Mouse (Mus musculus) limb, embryonic 15.5 days (tissue): ENCODE data around the gene Aifm3. TPM values are rescaled to one million over a fixed set of nuclear protein-coding genes. Genes with fewer than 3 reads are reported as not detected.
"Not testable (repeated sequence)": the region's sequence is repeated elsewhere in the genome, so short reads cannot be mapped to it uniquely, and the experiment has no call there.

Experiments used
- ATAC-seq: fragments of 200-750 bp; cut with Nextera tagmentation; 2 replicates; pipeline ENCODE4 v1.8.0; 2017; ENCODE audit warnings: low read depth, moderate TSS enrichment; ENCODE audit not compliant: insufficient number of reproducible peaks, low FRiP score, low TSS enrichment
- H3K27ac ChIP-seq: fragments of 300-500 bp; sonication (generic); 2 replicates; pipeline ENCODE4 v1.5.1; 2015; ENCODE audit warnings: moderate library complexity, mild to moderate bottlenecking, inconsistent platforms
- H3K27me3 ChIP-seq: fragments of 300-500 bp; sonication (generic); 2 replicates; pipeline ENCODE4 v1.6.1; 2015; ENCODE audit warnings: inconsistent platforms
- H3K36me3 ChIP-seq: fragments of 300-500 bp; sonication (generic); 2 replicates; pipeline ENCODE4 v1.6.1; 2015; ENCODE audit warnings: inconsistent platforms
- H3K4me1 ChIP-seq: fragments of 300-500 bp; sonication (generic); 2 replicates; pipeline ENCODE4 v1.6.1; 2015; ENCODE audit warnings: inconsistent platforms
- H3K4me2 ChIP-seq: fragments of 300-500 bp; sonication (generic); 2 replicates; pipeline ENCODE4 v1.6.1; 2015; ENCODE audit warnings: mild to moderate bottlenecking, inconsistent platforms
- H3K4me3 ChIP-seq: fragments of 300-500 bp; sonication (generic); 2 replicates; pipeline ENCODE4 v1.5.1; 2015; ENCODE audit warnings: mild to moderate bottlenecking, inconsistent platforms
- H3K9ac ChIP-seq: fragments of 300-500 bp; sonication (generic); 2 replicates; pipeline ENCODE4 v1.6.1; 2015; ENCODE audit warnings: inconsistent platforms
- H3K9me3 ChIP-seq: fragments of 300-500 bp; sonication (generic); 2 replicates; pipeline ENCODE4 v1.6.1; 2016; ENCODE audit warnings: inconsistent platforms
- WGBS: fragments of 180-500 bp; shearing (Covaris S2); methylation state at CpG from one replicate; pipeline ENCODE4 v1.1.7; 2015; 5-methylcytosine and 5-hydroxymethylcytosine counted together
- polyA plus RNA-seq: library from polyadenylated mRNA; unstranded; fragments of >200 nt; fragmentation: Nextera tagmentation; extraction: Ambion mirVana; gene quantifications from 2 replicates; pipeline ENCODE4 v1.2.1, GENCODE M21; 2015

Aifm3 gene
- polyA plus RNA-seq, 1 experiment from 2014 or later = 0.36 TPM

- peak within 1 kb of the TSS; percentile 98 for H3K27ac ChIP-seq
- peak within 1 kb of the TSS; percentile 72 for H3K4me3 ChIP-seq
- H3K9ac ChIP-seq = peak within 1 kb of the TSS; percentile 77
- H3K27me3 ChIP-seq = no peaks in the 10 kb centered on the region
- H3K4me2 ChIP-seq = peak within 1 kb of the TSS; percentile 74
- under 1% methylated on average over 67 of the region's 67 CpGs for WGBS
- peak; percentile 96 for ATAC-seq
- no peaks in the 10 kb centered on the region for H3K9me3 ChIP-seq
- peaks cover 18% of the 10 kb centered on the region for H3K4me1 ChIP-seq
- peaks cover 36% of the 10 kb centered on the region for H3K36me3 ChIP-seq
These were observed 41.4 kb downstream of the Aifm3 start, which contains the start of gene Thap7 for GRCm38 (mm10) chr16:17530640-17531288. Gene Thap7, minus strand, starts transcription at chr16:17531136.

- Histone ChIP-seq H3K4me1 (peaks cover 18% of the 10 kb centered on the region), H3K27me3 (no peaks in the 10 kb centered on the region), H3K36me3 (peaks cover 20% of the 10 kb centered on the region), H3K4me2 (no peak overlapping the region), H3K9me3 (no peaks in the 10 kb centered on the region), H3K9ac (no peak overlapping the region), H3K4me3 (no peak overlapping the region), H3K27ac (no peak overlapping the region)
- no peak for ATAC-seq
- 55% methylated on average over 4 of the region's 4 CpGs for WGBS
These were observed 42.9 kb downstream of the Aifm3 start for GRCm38 (mm10) chr16:17532271-17532670.

- Histone ChIP-seq H3K27ac (no peak overlapping the region), H3K4me3 (no peak overlapping the region), H3K9ac (no peak overlapping the region), H3K36me3 (peaks cover 15% of the 10 kb centered on the region), H3K4me2 (no peak overlapping the region), H3K27me3 (no peaks in the 10 kb centered on the region), H3K9me3 (no peaks in the 10 kb centered on the region), H3K4me1 (peaks cover 18% of the 10 kb centered on the region)
- whole genome bisulfite sequencing = 72% methylated on average over 14 of the region's 14 CpGs
- ATAC-seq = no peak
These were observed 43.4 kb downstream of the Aifm3 start for GRCm38 (mm10) chr16:17532676-17533329.

GRCm38 (mm10) chr16:17536584-17536983 is 47.2 kb downstream of the Aifm3 start:
- H3K9ac ChIP-seq = no peak overlapping the region
- no peaks in the 10 kb centered on the region for H3K36me3 ChIP-seq
- ATAC-seq = no peak
- 92% methylated on average over 3 of the region's 3 CpGs for WGBS
- no peak overlapping the region for H3K27ac ChIP-seq
- H3K27me3 ChIP-seq = peaks cover 5% of the 10 kb centered on the region; the same call in 1 of the 2 replicates
- H3K4me2 ChIP-seq = no peak overlapping the region
- H3K4me1 ChIP-seq = peaks cover 4% of the 10 kb centered on the region
- no peaks in the 10 kb centered on the region for H3K9me3 ChIP-seq
- no peak overlapping the region for H3K4me3 ChIP-seq

GRCm38 (mm10) chr16:17542632-17543031 is 53.2 kb downstream of the Aifm3 start:
- Histone ChIP-seq H3K4me2 (no peak overlapping the region), H3K9me3 (no peaks in the 10 kb centered on the region), H3K4me1 (no peaks in the 10 kb centered on the region), H3K27me3 (peaks cover 5% of the 10 kb centered on the region; the same call in 1 of the 2 replicates), H3K36me3 (no peaks in the 10 kb centered on the region), H3K9ac (no peak overlapping the region), H3K4me3 (no peak overlapping the region), H3K27ac (no peak overlapping the region)
- ATAC-seq = no peak
- WGBS = 59% methylated on average over 2 of the region's 2 CpGs

GRCm38 (mm10) chr16:17552837-17553236 is 63.4 kb downstream of the Aifm3 start:
- no peaks in the 10 kb centered on the region for H3K36me3 ChIP-seq
- H3K9me3 ChIP-seq = no peaks in the 10 kb centered on the region
- no peaks in the 10 kb centered on the region for H3K27me3 ChIP-seq
- H3K9ac ChIP-seq = no peak overlapping the region
- ATAC-seq = no peak
- H3K4me1 ChIP-seq = peaks cover 11% of the 10 kb centered on the region
- H3K4me3 ChIP-seq = no peak overlapping the region
- H3K27ac ChIP-seq = no peak overlapping the region
- H3K4me2 ChIP-seq = no peak overlapping the region
- 75% methylated on average over 7 of the region's 7 CpGs for WGBS

- Histone ChIP-seq H3K27ac (peak overlapping the region; percentile 39; the same call in 1 of the 2 replicates), H3K9me3 (no peaks in the 10 kb centered on the region), H3K4me2 (peak overlapping the region; percentile 38), H3K9ac (no peak overlapping the region), H3K4me3 (peak overlapping the region; percentile 20), H3K27me3 (no peaks in the 10 kb centered on the region), H3K4me1 (peaks cover 21% of the 10 kb centered on the region), H3K36me3 (no peaks in the 10 kb centered on the region)
- ATAC-seq = peak; percentile 73
- 12% methylated on average over 18 of the region's 18 CpGs for WGBS
These were observed 64.7 kb downstream of the Aifm3 start for GRCm38 (mm10) chr16:17553910-17554685.

- H3K36me3 ChIP-seq, ATAC-seq, H3K9me3 ChIP-seq, H3K4me3 ChIP-seq, H3K27me3 ChIP-seq, H3K9ac ChIP-seq: not testable (repeated sequence)
- Histone ChIP-seq H3K4me2 (peak overlapping the region; percentile 38; the same call in 1 of the 2 replicates), H3K4me1 (peaks cover 24% of the 10 kb centered on the region), H3K27ac (peak overlapping the region; percentile 39)
- WGBS = 31% methylated on average over 4 of the region's 4 CpGs
These were observed 65.3 kb downstream of the Aifm3 start for GRCm38 (mm10) chr16:17554702-17555101.

- Histone ChIP-seq H3K36me3 (no peaks in the 10 kb centered on the region), H3K4me3 (no peak overlapping the region), H3K4me1 (peaks cover 29% of the 10 kb centered on the region), H3K9me3 (no peaks in the 10 kb centered on the region), H3K9ac (no peak overlapping the region), H3K27ac (no peak overlapping the region), H3K4me2 (no peak overlapping the region), H3K27me3 (peaks cover 5% of the 10 kb centered on the region; the same call in 1 of the 2 replicates)
- WGBS = 91% methylated on average over 4 of the region's 4 CpGs
- no peak for ATAC-seq
These were observed 66.8 kb downstream of the Aifm3 start for GRCm38 (mm10) chr16:17556180-17556579.

- H3K27ac ChIP-seq = no peak overlapping the region
- H3K36me3 ChIP-seq = no peaks in the 10 kb centered on the region
- WGBS = 49% methylated on average over 4 of the region's 4 CpGs
- no peak overlapping the region for H3K4me2 ChIP-seq
- no peak for ATAC-seq
- no peaks in the 10 kb centered on the region for H3K9me3 ChIP-seq
- H3K4me1 ChIP-seq = peaks cover 36% of the 10 kb centered on the region
- no peak overlapping the region for H3K9ac ChIP-seq
- no peak overlapping the region for H3K4me3 ChIP-seq
- peaks cover 8% of the 10 kb centered on the region; the same call in 1 of the 2 replicates for H3K27me3 ChIP-seq
These were observed 67.5 kb downstream of the Aifm3 start for GRCm38 (mm10) chr16:17556907-17557306.
